Mouse (Mus musculus): Measurements from ENCODE around the gene Rab11fip5. TPM values are rescaled to one million over a fixed set of nuclear protein-coding genes. Genes with fewer than 3 reads are reported as not detected.

Gene Rab11fip5
- polyA plus RNA-seq (2016; fragmentation: Nextera tagmentation; extraction: Ambion mirVana): 9.0 and 23.0 TPM in 2 replicates

GRCm38 (mm10) chr6:85373951-85374733 is at the start of gene Rab11fip5:
Rab11fip5 (minus strand) TSS chr6:85374634.
- no peak for DNase-seq (ENCODE audit: low spot score)
- Histone ChIP-seq H3K27ac (peak within 1 kb of the TSS; percentile 80), H3K27me3 (ENCODE audit: insufficient read depth, poor library complexity, severe bottlenecking) (peaks cover 28% of the 10 kb centered on the region), H3K36me3 (no peaks in the 10 kb centered on the region; the same call in 1 of the 2 replicates), H3K9me3 (no peaks in the 10 kb centered on the region), H3K4me3 (peak within 1 kb of the TSS; percentile 70), H3K4me1 (peaks cover 47% of the 10 kb centered on the region)
- WGBS: 2% methylated on average over 80 of the region's 80 CpGs

DNA sequence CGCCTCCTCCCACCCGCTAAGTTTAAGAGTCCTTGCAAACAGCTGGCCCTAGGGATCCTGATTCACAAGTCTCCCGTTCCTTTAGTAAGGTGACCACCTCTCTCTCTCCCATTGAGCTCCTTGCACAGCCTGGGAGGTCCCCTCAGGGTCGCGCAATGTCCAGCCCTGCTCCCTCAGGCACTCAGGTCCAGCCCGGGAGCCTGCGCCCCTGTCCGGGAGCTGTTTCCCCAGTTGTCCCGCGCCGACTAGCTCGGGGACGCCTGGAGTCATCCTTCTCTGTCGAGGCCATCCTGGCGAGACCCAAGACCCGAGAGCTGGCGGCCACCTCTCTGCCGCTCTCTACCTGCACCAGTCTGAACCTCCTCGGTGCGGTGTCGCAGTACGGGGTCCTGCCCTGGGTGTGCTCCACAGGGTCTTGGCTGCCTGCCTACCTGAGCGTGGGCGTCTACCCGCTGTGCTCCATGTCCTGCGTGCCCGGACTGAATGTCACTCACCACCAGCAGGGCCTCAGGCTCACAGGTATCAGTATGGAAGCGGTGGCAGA is 49.5 kb upstream of the Rab11fip5 start, which contains the start of gene Noto:
Noto (plus strand) TSS at position 51 of the 544 bp plus-strand sequence.
- peak within 1 kb of the TSS; percentile 42 for H3K4me3 ChIP-seq
- WGBS: 9% methylated on average over 28 of the region's 28 CpGs
- no peaks in the 10 kb centered on the region for H3K9me3 ChIP-seq
- no peak for DNase-seq (ENCODE audit: low spot score)
- H3K27me3 ChIP-seq (ENCODE audit: insufficient read depth, poor library complexity, severe bottlenecking): peaks cover 77% of the 10 kb centered on the region
- peaks cover 6% of the 10 kb centered on the region for H3K4me1 ChIP-seq
- no peaks in the 10 kb centered on the region for H3K36me3 ChIP-seq
- no peak within 1 kb of the TSS for H3K27ac ChIP-seq

DNA sequence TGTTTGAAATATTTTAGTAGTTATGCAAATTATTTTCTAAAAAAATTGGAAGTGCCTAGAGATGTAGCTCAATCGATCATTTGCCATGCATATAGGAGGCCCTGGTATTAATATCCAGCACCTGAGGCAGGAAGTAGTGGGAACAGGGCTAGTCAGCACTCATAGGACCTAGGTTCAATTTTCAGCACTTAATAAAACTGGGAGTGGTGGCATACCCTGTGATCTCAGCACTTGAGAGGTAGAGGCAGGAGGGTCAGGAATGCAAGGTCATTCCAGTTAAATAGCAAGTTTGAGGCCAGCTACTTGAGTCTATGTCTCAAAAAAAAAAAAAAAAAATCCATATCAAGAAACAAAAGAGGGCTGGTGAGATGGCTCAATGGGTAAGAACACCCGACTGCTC is 44.7 kb upstream of the Rab11fip5 start:
- 90% methylated on average over 2 of the region's 2 CpGs for WGBS
- Histone ChIP-seq H3K27me3 (ENCODE audit: insufficient read depth, poor library complexity, severe bottlenecking) (peaks cover 56% of the 10 kb centered on the region), H3K9me3 (no peaks in the 10 kb centered on the region), H3K27ac (no peak overlapping the region), H3K4me1 (peaks cover 5% of the 10 kb centered on the region), H3K4me3 (no peak overlapping the region), H3K36me3 (no peaks in the 10 kb centered on the region)
- no peak for DNase-seq (ENCODE audit: low spot score)

- Histone ChIP-seq H3K4me3 (no peak overlapping the region), H3K4me1 (no peaks in the 10 kb centered on the region), H3K36me3 (no peaks in the 10 kb centered on the region), H3K9me3 (no peaks in the 10 kb centered on the region), H3K27me3 (ENCODE audit: insufficient read depth, poor library complexity, severe bottlenecking) (peaks cover 24% of the 10 kb centered on the region; the same call in 1 of the 2 replicates), H3K27ac (no peak overlapping the region)
- 38% methylated on average over 3 of the region's 3 CpGs for WGBS
- DNase-seq (ENCODE audit: low spot score): no peak
These were observed 41.4 kb upstream of the Rab11fip5 start for GRCm38 (mm10) chr6:85415829-85416228.

DNA sequence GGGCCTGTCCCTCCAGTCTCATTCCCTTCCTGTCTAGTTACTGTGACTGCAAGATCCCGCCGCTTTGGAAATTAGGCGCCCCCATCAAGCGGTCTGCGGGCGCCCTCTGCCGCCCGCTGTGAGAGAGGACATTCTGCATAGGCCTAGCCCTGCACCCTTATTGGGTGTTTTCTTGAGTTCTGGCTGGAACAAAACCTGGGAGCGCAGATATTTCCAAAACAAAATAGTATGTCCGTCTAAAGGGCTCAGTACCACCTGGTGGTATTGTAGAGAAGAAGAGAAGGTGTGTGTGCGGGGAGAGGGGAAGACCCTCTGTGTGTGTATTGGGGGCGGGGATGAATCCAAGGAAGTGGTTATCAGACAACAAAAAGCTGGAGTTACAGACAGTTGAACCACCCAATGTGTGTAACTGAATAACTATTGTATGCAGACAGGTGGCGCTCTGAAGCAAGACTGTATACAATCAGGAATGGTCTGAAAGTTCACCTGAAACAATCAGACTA is 36.4 kb upstream of the Rab11fip5 start:
- Histone ChIP-seq H3K36me3 (no peaks in the 10 kb centered on the region), H3K4me3 (no peak overlapping the region), H3K9me3 (no peaks in the 10 kb centered on the region), H3K4me1 (peaks cover 8% of the 10 kb centered on the region; the same call in 1 of the 2 replicates), H3K27ac (no peak overlapping the region), H3K27me3 (ENCODE audit: insufficient read depth, poor library complexity, severe bottlenecking) (peaks cover 60% of the 10 kb centered on the region)
- peak; percentile 88 for DNase-seq (ENCODE audit: low spot score)
- 12% methylated on average over 13 of the region's 13 CpGs for WGBS

- H3K4me3 ChIP-seq: peak overlapping the region; percentile 53
- under 1% methylated on average over 31 of the region's 31 CpGs for WGBS
- no peak for DNase-seq (ENCODE audit: low spot score)
- H3K4me1 ChIP-seq: peaks cover 8% of the 10 kb centered on the region; the same call in 1 of the 2 replicates
- H3K27ac ChIP-seq: no peak overlapping the region
- peaks cover 69% of the 10 kb centered on the region for H3K27me3 ChIP-seq (ENCODE audit: insufficient read depth, poor library complexity, severe bottlenecking)
- no peaks in the 10 kb centered on the region for H3K36me3 ChIP-seq
- H3K9me3 ChIP-seq: no peaks in the 10 kb centered on the region
These were observed 34.6 kb upstream of the Rab11fip5 start for GRCm38 (mm10) chr6:85409003-85409402.

GRCm38 (mm10) chr6:85403039-85403438 is 28.6 kb upstream of the Rab11fip5 start:
- no peaks in the 10 kb centered on the region for H3K36me3 ChIP-seq
- no peak overlapping the region for H3K4me3 ChIP-seq
- WGBS: 75% methylated on average over 10 of the region's 10 CpGs
- no peaks in the 10 kb centered on the region for H3K4me1 ChIP-seq
- DNase-seq (ENCODE audit: low spot score): no peak
- no peak overlapping the region for H3K27ac ChIP-seq
- peaks cover 41% of the 10 kb centered on the region for H3K27me3 ChIP-seq (ENCODE audit: insufficient read depth, poor library complexity, severe bottlenecking)
- H3K9me3 ChIP-seq: no peaks in the 10 kb centered on the region

DNA sequence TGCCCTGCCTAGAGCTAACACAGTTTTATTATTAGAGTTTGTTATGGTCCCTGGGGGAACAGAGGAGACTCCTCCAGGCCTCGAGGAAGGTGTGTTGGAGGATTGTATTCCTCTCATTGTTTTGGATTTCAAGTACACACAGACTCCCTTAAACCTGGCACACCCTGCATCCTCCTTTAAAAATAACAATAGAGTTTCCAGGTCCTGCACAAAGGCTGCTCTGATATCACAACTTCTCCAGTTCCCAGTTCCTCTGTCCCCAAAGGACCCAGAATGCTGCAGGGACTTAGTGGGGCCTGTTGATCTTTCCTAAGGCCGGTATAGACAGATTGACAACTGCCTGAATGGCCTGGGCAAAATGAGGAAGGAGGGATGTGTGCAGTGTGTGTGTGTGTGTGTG is 28.2 kb upstream of the Rab11fip5 start:
- Histone ChIP-seq H3K27me3 (ENCODE audit: insufficient read depth, poor library complexity, severe bottlenecking) (peaks cover 37% of the 10 kb centered on the region), H3K36me3 (no peaks in the 10 kb centered on the region), H3K4me3 (no peak overlapping the region), H3K27ac (no peak overlapping the region), H3K9me3 (no peaks in the 10 kb centered on the region), H3K4me1 (no peaks in the 10 kb centered on the region)
- DNase-seq (ENCODE audit: low spot score): no peak
- WGBS: 50% methylated on average over 2 of the region's 2 CpGs

DNA sequence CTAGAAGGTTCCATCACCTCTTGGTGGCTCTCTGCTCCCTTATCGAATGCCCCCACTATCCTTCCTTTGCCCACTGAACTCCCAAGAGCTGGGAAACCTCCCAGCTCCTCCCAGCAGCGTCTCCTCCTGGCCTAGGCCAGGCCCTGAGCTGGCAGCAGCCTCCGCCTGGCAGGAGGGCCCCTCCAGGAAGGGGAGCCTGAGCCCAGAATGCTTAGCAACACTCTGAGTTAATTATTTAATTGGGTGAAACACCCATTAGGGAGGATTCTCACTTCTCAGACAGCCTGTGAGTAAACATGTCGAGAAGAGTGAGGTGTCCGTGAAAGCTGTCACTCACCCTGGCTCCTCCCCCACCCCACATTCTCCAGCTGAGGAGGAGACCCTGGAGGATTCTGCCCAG is 25.3 kb upstream of the Rab11fip5 start:
- DNase-seq (ENCODE audit: low spot score): no peak
- Histone ChIP-seq H3K9me3 (no peaks in the 10 kb centered on the region), H3K4me1 (no peaks in the 10 kb centered on the region), H3K4me3 (no peak overlapping the region), H3K27me3 (ENCODE audit: insufficient read depth, poor library complexity, severe bottlenecking) (peaks cover 8% of the 10 kb centered on the region; the same call in 1 of the 2 replicates), H3K36me3 (no peaks in the 10 kb centered on the region), H3K27ac (no peak overlapping the region)
- WGBS: 21% methylated on average over 5 of the region's 5 CpGs

GRCm38 (mm10) chr6:85397165-85397564 is 22.7 kb upstream of the Rab11fip5 start:
- Histone ChIP-seq H3K27me3 (ENCODE audit: insufficient read depth, poor library complexity, severe bottlenecking) (peaks cover 9% of the 10 kb centered on the region), H3K4me3 (no peak overlapping the region), H3K9me3 (no peaks in the 10 kb centered on the region), H3K27ac (no peak overlapping the region), H3K4me1 (no peaks in the 10 kb centered on the region), H3K36me3 (no peaks in the 10 kb centered on the region)
- 16% methylated on average over 1 of the region's 1 CpGs for WGBS
- DNase-seq (ENCODE audit: low spot score): no peak

GRCm38 (mm10) chr6:85395360-85395759 is 20.9 kb upstream of the Rab11fip5 start:
- Histone ChIP-seq H3K4me3 (no peak overlapping the region), H3K27ac (no peak overlapping the region), H3K27me3 (ENCODE audit: insufficient read depth, poor library complexity, severe bottlenecking) (peaks cover 13% of the 10 kb centered on the region), H3K9me3 (no peaks in the 10 kb centered on the region), H3K36me3 (no peaks in the 10 kb centered on the region), H3K4me1 (no peaks in the 10 kb centered on the region)
- DNase-seq (ENCODE audit: low spot score): no peak
- WGBS: 71% methylated on average over 2 of the region's 2 CpGs

GRCm38 (mm10) chr6:85391803-85392202 is 17.4 kb upstream of the Rab11fip5 start:
- DNase-seq (ENCODE audit: low spot score): no peak
- Histone ChIP-seq H3K9me3 (no peaks in the 10 kb centered on the region), H3K4me3 (no peak overlapping the region), H3K36me3 (no peaks in the 10 kb centered on the region), H3K27me3 (ENCODE audit: insufficient read depth, poor library complexity, severe bottlenecking) (peaks cover 26% of the 10 kb centered on the region), H3K4me1 (no peaks in the 10 kb centered on the region), H3K27ac (no peak overlapping the region)
- 33% methylated on average over 6 of the region's 7 CpGs for WGBS

GRCm38 (mm10) chr6:85388608-85389007 is 14.2 kb upstream of the Rab11fip5 start:
- WGBS: 54% methylated on average over 5 of the region's 5 CpGs
- Histone ChIP-seq H3K27ac (no peak overlapping the region), H3K4me3 (no peak overlapping the region), H3K4me1 (0 out of 2 replicates have a peak, but pooled peaks cover 6% of the 10 kb centered on the region), H3K9me3 (no peaks in the 10 kb centered on the region), H3K36me3 (no peaks in the 10 kb centered on the region), H3K27me3 (ENCODE audit: insufficient read depth, poor library complexity, severe bottlenecking) (peaks cover 32% of the 10 kb centered on the region)
- DNase-seq (ENCODE audit: low spot score): no peak

Measured in heart, embryonic 10.5 days (tissue).